Mouse (Mus musculus) left cerebral cortex, postnatal 36 days (tissue): ENCODE results near the gene Rps6kl1. TPM values are rescaled to one million over a fixed set of nuclear protein-coding genes. Genes with fewer than 3 reads are reported as not detected.
A peak's percentile ranks its signal among the peaks of the same experiment; 100 is the strongest.

Source experiments
- DNase-seq, 2 experiments: peaks; one replicate each; pipeline ENCODE4 v3.0.0; 2021 to 2022; ENCODE audit warnings: low spot score in 2 of 2, mixed read lengths in 1 of 2
- intact Hi-C: fragments of 180-260 bp; cut with DNase I; formaldehyde crosslinking; loops from one replicate; pipeline ENCODE4 v1.15.1; 2025
- total RNA-seq, 2 experiments: library from RNA; stranded (reverse); gene quantifications; 2 replicates each; pipeline ENCODE4 v1.2.3; 2021

Gene Rps6kl1
- total RNA-seq, 2 experiments from 2014 or later: 35.8 to 39.1 TPM

DNA sequence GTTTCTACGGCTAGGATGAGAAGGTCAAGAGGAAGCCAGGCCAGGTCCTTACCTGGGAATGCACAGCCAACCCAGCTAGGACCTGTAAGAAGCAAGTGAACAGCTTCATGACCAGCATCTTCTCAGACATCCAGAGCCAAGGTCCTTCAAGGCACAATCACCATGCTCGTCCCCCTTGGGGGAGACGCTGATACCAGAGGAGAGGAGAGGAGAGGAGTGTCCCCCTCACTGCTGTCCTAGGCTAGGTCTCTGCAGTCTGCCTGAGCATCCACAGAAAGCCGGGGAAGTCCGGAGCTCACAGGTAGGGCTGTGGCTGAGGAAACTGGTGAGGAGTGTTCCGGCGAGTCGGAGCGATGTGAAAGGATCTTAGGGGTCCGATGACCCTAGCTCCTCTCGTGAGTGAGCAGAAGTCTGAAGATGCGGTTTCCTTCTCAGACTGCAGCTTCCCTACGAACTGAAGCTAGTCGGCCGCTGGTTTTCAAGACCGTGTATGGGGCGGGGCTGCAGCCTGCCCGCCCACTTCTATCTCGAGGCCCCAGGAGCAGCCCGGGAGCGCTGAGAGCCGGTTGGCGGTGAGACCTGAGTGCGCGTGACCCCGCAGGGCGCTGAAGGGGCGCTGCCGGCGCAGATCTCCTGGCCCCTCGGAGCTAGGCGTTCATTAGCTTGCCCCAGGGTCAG is 25.9 kb upstream of the Rps6kl1 start:
- no peak for DNase-seq
- intact Hi-C loops: no loop called here

DNA sequence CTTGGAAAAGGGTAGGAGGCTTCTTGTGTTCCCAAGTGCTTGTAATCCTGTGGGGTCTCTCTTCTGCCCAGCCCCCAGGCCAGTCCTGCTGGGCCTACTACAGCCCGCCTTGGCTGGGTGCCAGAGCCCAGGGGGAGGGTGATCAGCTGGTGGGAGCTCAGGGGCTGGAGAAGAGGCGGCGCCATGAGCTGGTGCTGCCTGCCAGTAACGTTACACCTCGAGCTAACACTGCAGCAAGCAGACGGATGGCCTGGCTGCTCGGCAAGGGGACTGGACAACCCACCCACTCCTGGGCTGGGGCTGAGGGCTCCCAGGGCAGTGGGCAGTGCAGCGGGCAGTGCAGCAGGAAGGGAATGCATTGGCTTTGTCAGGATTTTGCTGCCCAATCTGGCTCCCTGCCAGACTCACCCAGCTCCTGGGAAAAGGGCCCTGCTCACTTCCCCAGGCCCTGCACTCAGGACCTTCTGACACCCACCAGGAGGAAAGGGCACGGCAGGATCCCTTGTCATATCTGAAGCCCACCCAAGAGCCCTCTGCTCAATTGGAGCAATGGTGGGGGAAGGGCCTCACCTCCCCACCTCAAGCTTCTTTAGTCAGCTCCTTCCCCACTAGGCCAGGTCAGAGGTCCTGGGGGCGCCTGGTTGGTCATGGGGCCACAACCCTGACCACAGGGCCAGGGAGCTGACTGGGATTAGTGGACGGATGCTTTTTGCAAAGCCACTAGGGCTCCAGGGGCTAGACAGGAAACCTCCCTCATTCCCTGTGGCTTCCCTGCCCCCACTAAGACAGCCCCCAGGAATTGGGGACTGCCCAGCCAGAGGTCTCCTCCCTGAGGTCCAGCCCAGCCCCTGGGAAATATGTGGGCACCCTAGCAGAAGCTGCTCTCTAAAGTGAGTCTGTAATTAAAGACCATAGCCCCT is 25.1 kb upstream of the Rps6kl1 start:
- DNase-seq: no peak
- intact Hi-C loops: no loop called here

DNA sequence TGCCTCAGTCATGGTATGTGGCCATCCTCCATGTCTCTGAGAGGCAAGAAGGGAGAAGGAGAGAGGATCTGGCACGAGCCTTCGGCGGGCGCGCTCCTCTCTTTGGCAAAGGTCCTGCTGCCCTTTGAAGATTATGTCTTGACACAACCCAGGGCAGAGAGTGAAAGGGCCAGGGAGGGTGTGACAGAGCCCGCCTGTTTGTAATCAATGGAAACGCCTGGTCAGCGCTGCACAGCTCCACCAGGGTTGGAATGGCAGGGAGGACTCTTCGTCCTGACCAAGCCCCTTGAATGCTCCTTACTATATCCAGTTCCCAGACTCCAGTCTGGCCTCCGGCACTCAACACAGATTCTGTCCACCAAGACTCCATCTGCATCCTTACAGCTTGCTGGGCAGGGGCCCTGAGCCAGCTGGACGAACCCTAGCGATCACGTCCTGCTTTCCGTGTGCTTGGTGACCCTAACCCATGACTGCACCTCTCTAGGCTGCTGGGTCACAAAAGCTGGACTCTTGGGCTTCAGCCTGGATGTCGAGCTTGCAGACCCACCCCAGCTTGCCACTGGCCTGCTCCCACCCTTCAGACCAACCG is 24.1 kb upstream of the Rps6kl1 start:
- DNase-seq: no peak
- intact Hi-C loops: no loop called here

DNA sequence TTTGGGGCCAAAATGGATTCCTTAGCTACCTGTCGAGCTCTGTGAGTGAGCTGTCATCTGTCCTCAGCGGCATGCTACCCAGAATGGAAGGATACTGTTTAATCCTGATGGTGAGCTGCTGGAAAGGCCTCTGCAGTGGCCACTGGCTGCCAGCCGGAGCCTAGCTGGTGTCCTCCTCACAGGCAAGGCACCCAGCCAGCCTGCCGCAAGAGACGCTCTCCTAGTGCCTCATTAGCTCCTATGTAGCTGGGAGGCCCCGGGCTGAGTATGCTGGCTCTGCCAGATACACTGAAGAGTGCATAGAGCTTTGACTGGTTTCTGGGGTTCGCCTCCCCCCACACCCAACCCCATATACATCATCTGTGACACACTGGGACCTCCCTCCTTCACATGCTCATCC is 23.0 kb upstream of the Rps6kl1 start:
- intact Hi-C loops: loop anchor here (5.0 kb wide), 1 partner anchor 43 kb away; the partner anchor contains the start of gene Eif2b2
- no peak for DNase-seq

DNA sequence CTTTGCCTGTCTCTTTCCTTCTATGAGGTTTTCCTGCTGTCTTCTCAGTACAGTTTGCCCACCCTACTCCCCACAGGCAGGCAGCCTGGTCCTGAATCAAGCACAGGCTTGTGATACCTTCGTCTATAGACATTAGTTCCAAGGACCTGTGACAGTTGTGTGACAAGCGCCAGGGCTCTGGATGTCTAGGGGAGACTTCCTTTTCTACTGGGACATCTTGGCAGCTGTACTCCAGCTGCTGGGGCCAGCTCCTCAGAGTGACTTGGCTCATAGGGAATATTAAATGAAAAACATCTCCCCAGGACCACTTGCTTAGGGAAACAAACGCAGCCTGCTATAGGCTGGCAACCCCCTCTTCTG is 19.9 kb upstream of the Rps6kl1 start:
- intact Hi-C loops: loop anchor here (2.0 to 5.0 kb wide), 2 partner anchors 46 to 134 kb away; partner anchors contain the start of gene Eif2b2
- DNase-seq: no peak

DNA sequence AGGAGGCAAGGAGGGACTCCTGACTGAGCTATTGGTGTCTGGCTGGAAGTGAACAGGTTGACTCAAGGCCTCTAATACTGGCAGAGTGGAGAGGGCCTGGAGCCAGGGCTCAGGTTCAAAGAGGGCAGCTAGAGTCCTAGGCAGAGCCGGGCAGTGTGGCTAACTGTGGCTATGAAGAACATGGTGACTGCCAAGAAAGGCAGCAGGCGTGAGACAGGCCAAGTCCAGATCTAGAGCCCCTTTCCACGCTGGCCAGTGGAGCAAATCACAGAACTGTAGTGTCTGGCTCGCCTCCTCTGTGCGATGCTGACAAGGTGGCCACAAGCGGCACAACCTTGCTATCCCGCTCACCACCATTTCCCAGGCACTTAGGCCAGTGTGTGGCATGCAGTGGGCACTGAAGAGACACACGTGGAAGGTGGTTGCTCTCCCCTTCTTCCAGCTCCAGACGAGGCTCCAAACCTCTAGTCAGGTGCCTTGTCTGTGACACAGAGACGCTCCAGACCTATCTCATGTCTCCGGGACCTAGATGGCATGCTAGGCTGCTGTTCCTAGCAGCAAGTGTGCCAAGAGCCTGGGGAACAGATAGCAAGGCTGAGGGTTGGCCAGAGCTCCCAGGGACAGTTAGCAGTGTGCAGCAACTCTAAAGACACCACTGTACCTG is 19.4 kb upstream of the Rps6kl1 start:
- DNase-seq: no peak
- intact Hi-C loops: loop anchor here (2.0 to 5.0 kb wide), 2 partner anchors 47 to 134 kb away; partner anchors contain the start of gene Eif2b2

DNA sequence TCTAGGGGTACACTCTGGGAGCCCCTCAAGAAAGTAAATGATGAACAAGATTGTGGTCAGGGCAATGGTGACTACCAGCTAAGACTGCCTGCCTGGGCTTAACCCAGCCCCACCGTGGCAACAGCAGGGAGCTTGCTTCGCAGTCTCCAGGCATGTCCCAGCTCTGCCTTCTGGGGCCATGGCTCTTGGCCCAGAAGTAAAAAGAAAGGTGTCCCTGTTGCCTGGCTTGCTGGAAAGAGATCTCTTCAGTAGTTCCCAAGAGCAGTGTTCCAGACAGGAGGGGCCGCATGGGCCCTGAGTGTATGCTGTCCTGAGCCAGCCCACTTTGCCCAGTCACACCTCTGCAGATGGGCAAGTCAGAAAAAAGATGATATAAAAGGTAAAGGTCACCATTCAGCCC is 18.8 kb upstream of the Rps6kl1 start:
- DNase-seq: no peak
- intact Hi-C loops: loop anchor here (2.0 to 5.0 kb wide), 2 partner anchors 47 to 135 kb away; partner anchors contain the start of gene Eif2b2

DNA sequence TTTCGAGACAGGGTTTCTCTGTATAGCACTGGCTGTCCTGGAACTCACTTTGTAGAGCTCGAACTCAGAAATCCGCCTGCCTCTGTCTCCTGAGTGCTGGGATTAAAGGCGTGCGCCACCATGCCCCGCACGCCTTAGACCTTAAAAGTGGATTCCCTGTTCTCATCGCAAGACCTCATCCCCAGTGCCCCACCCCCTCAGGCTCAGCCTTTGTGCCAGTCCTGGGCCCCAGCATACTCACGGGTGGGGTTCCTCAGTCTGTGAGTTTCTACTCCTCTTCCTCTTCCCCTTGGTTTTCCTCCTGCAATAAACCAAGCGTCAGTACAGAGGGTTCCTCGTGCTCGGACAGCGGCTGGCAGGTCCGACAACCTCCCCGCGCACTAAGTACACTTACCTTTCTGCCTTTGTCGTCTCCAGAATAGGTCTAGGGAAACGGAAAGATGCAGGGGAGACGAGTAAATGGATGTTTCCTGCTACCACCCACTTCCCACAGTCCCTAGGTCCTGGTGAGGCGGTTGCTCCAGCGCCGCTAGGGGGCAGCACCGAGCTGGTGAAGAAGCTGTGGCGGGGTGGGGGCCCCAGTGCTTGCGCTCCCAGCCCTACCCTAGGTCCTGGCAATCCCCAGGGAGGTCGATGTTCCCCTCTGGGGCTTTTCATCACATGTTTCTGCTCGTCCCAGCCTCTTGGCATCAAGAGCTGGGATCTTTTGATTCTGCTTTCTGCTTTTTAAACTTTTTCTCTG is 18.2 kb upstream of the Rps6kl1 start:
- peak; percentile 80 to 81 for DNase-seq

DNA sequence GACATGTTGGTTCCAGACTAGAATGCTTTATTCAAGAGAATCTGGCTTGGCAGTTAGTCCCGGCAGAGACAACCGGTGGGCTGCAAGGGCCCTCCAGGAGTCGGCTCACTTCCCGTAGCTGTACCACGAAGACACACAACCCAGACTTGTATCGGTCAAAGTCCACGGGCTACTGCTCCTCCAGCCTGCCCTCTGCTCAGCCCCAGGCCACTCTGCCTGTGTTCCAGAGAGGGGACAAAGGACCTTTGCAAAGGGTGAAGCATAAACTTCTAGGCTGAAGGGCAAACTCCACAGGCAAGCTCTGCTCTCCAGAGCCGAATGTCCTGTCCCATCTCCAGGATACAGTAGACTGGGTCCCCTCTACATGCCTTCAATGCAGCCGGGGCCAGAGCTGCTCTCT is 15.6 kb upstream of the Rps6kl1 start:
- intact Hi-C loops: no loop called here
- DNase-seq: no peak

More for the DNA sequence above, 18.2 kb upstream of the Rps6kl1 start:
- intact Hi-C loops: no loop called here

DNA sequence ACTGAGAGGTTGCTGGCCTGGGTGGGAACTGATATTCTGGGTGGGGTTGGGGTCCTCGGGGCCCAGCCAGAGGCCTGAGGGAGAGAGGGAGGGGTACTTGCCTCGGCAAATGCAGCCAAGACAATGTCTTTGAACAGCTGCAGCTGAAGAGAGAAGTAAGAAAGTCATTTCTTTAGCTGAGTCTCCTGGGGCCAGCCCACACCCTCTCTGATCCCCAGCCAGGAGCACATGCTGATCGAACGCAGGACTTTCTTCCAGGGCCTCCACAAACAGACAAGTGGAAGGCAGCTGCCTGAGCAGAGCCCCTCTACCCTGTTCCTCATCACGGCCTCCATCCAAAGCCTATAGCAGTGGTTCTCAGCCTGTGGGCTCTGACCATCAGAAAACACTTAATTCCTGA is 13.9 kb upstream of the Rps6kl1 start:
- DNase-seq: no peak
- intact Hi-C loops: no loop called here

DNA sequence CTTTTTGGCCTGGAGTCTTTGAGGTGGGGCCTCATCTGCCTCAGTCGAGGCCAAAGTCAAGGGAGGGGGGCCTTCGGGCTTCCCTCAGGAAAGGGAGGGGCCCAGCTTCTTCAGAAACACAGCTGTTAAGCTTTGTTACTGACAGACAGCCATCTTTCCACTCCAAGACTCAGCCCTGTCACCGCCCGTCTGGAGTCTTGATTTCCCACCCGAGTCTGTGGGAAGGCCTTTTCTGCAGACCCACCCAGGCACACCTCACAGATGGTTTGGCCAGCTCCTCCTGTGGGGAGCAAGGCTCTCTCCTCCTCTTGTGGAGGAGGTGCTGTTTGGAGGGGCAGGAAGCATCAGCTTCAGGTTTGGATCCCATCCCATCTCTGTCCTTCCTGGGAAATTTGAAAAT is 8.5 kb upstream of the Rps6kl1 start:
- intact Hi-C loops: no loop called here
- no peak for DNase-seq

DNA sequence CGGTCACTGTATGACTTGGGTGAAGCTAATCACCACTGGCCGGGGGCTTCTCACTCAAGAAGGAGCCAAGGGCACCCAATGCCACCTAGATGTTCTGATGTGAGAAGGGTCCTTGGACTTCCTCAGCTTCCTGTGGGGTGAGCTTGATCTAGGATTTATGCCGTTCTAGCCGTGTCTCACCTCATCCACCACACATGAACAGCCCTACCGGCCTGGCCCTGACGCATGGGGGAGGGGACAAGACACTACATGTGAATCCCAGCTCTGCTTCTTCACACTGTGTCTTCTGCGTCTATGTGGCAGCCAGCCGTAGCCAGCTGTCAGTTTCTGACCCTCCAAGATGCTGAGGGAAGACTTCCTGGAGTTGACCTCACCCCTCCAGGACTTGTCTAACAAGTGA is 7.7 kb upstream of the Rps6kl1 start:
- no peak for DNase-seq
- intact Hi-C loops: no loop called here

DNA sequence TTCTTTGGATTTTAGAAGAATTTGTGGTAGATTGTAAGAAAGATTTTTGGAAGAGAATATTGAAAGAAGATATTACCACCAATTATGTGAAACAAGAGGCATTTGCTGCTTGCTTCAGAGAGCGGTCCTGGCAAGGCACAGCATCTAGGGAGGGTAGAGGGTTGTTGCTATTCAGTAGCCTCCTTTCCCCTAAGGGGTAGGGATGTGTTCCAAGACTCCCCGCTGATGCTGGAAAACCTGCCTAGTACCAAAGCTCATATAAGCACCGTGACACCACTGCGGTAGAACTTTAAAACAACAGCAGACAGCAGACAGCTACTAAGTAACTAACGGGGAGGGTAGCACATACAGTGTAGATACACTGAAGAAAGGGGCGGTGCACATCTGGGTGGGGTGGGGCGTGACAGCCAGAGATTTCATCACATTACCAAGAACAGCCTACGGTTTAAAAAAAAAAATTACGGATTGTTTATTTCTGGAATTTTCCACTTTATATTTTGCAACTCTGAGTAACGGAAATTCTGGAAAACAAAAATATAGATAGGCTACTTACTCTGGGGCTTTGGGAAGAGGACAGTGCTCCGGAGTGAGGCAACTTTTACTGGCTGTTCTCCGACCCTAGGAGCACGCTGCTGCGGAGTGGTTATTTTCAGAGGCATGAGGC is 6.9 kb upstream of the Rps6kl1 start:
- intact Hi-C loops: no loop called here
- DNase-seq: no peak

DNA sequence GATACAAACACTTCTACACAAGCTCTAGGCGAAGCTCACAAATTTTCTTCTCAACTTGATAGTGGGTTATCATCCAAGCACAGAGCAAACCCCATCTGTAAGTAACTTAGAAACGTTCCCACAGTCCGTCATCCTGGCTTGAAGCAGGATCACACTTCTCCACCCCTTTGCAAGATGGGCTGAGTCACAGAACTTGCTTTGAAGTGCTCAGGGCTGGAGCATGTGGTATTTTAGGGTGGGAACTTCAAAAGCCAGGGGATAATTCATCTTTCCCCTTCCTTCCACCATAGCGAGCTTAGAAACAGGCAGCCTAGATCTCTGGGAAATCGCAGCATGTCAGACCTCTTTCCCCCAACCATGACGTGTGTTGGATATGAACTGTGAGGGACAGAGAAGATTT is 5.3 kb upstream of the Rps6kl1 start:
- no peak for DNase-seq
- intact Hi-C loops: no loop called here

DNA sequence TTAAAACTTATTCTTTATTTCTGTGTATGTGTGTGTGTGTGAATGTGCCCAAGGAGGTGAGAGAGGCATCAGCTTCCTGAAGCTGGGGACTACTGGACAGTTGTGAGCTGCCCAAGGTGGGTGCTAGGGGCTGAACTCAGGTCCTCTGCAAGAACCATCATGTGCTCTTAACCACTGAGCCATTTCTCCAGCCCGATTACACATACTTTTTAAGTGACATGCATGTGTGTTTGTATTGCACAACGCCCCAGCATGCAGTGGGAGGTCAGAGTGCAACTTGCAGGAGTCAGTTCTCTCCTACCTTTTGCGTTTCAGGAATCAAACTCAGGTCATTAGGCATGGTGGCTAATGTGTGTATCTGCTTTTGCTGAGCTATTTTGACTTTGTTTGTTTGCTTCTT is 1.9 kb upstream of the Rps6kl1 start:
- no peak for DNase-seq
- intact Hi-C loops: no loop called here

DNA sequence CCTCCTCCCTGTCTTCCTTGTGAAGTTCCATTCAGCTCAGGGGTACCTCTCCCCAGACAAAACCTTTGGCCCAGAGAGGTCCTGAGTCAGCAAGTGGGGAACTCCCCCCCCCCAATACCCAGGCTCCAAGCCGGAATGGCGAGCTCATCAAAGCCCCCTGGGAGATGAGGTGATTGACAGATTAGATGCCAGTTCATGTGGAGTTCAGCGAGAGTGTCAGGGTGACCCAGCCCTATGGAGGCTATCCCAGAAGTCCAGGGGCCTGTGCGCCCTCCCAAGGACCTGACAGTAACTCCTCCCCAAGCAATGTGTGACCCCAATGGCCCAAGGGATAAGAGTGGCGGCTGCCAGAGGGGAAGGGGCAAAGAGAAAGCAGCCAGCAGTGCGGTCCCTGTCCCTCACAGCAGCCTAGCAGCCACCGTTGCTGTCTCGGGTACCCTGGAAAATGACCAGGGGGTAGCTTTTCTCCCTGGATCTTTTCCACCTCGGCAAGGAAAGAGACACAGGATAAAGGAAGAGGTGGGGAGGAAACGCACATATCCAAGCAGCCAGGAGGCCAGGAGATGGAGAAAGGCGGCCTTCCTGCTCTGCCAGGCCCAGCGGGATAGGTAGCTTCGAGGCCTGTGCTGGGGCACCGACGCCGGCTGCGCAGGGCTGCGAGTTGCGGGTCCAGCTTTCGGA is 603 bp downstream of the Rps6kl1 start:
- intact Hi-C loops: no loop called here
- no peak for DNase-seq

DNA sequence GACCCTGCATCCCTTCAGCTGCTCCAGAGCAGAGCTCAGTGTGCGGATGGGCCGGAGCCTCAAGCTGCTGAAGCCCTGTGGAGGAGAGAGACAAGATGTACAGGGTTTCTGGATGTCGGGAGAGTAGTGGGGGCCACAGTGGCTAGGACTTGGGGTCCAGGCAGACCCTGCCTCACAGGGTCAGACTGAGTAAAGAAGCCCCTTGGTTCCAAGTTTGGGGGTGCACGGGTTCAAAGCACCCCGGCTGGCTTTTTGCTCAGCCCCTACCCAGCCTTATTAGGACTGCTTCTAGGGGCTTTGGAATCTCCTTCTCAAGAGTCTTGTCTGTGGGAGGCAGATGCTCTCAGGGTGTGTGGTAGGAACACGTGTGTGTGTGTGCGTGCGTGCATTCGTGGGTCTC is 4.2 kb downstream of the Rps6kl1 start:
- no peak for DNase-seq
- intact Hi-C loops: loop anchor here (5.0 kb wide), 1 partner anchor 140 kb away; the partner anchor contains the start of genes Acyp1 and Zc2hc1c

DNA sequence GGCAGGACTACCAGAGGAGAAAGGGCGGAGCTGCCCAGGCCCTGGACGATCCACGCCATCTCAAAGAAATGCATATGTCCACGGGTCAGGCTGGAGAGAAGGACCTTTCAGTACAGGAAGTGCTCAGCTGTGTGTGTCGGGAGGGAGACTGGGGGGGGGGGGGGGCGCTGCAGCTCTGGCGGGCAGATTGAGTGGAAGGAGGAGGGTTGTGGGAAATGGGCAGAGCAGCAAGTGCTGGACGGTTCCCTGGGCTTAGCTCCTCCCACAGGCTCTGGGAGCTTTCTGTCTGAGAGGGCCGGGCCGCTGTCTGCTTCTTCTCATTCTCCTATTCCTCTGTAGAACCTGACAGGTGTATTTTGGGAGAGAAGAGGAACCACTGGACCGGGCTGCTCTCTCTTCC is 4.7 kb downstream of the Rps6kl1 start:
- no peak for DNase-seq
- intact Hi-C loops: loop anchor here (5.0 kb wide), 1 partner anchor 141 kb away; the partner anchor contains the start of genes Acyp1 and Zc2hc1c
